ENCODE assay signal across 26 mouse cellular contexts in the genomic region with DNA sequence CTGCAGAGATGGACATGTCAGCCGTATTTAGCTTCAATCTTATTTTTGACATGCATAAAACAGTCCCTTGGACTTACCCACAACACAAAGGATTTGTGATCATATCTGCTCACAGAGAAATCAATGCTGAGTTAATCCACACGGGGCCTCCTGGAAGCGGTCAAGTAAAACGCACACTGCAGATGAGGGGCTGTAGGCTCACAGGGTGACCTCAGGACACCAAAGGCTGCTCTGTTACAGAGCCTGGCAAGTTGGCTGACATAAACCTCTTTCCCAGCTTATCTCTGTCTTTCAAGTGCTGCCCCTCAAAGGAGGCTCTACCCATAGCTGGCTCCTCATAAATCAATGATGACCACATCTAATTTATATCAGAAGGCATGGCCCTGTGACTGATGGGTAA. TPM values are rescaled to one million over a fixed set of nuclear protein-coding genes. Genes with fewer than 3 reads are reported as not detected.
"Had no signal": no experiment of that assay in that cellular context is flagged by ENCODE, and none has a peak within 500 bp of the region (broad histone marks: within the 10 kb centered on the region; RNA-seq: fewer than 3 reads in every experiment).

No protein-coding gene starts in this region.

- H3K36me3 ChIP-seq: intestine, embryonic 15.5 days; liver, embryonic 13.5 days; neural tube, embryonic 13.5 days had no signal

- DNase-seq: kidney, adult 11 months; kidney, adult 9 months; kidney, postnatal 25 days; layer of hippocampus, adult 9-11 months; liver, embryonic 13.5 days; lung, adult 2 months; lung, postnatal 14 days; lung, postnatal 4 days; right cerebral cortex, adult 18-20 months; right cerebral cortex, postnatal 14 days; right cerebral cortex, postnatal 4 days; thymus, adult 2 months; thymus, postnatal 14 days; thymus, postnatal 4 days had no signal

- H3K9me3 ChIP-seq: intestine, embryonic 15.5 days; liver, embryonic 13.5 days; neural tube, embryonic 13.5 days had no signal

- H3K9ac ChIP-seq: intestine, embryonic 15.5 days; liver, embryonic 13.5 days; neural tube, embryonic 13.5 days had no signal

- H3K27ac ChIP-seq: intestine, embryonic 15.5 days; kidney, postnatal 0 days; layer of hippocampus, adult 2 months; left cerebral cortex, adult 2 months; liver, embryonic 13.5 days; neural tube, embryonic 13.5 days; stomach, postnatal 0 days had no signal

- H3K4me3 ChIP-seq: intestine, embryonic 15.5 days; layer of hippocampus, adult 2 months; left cerebral cortex, adult 2 months; liver, embryonic 13.5 days; myocyte; neural tube, embryonic 13.5 days had no signal

- H3K4me2 ChIP-seq: intestine, embryonic 15.5 days; liver, embryonic 13.5 days; neural tube, embryonic 13.5 days had no signal

- H3K4me1 ChIP-seq: liver, embryonic 13.5 days; neural tube, embryonic 13.5 days had no signal

- ATAC-seq: intestine, embryonic 15.5 days had no signal

- H3K27me3 ChIP-seq: intestine, embryonic 15.5 days; liver, embryonic 13.5 days; neural tube, embryonic 13.5 days had no signal

RNA-seq across cellular contexts. Expression of gene Adamts18, which starts 14.9 kb away (rescaled TPM):
- total RNA-seq: megakaryocyte progenitor cell, adult 5-6 weeks; megakaryocyte-erythroid progenitor cell, adult 5-6 weeks; monocyte, adult 5-6 weeks; neutrophil, adult 5-6 weeks had no signal
- polyA plus RNA-seq: liver, adult 2 months; lung, adult 2 months; myocyte had no signal
